In genomic region chr1:175473060-175473459, GRCm38 (mm10) we compare ENCODE assay signal across 25 mouse cellular contexts. TPM values are rescaled to one million over a fixed set of nuclear protein-coding genes. Genes with fewer than 3 reads are reported as not detected.
"Had no signal": no experiment of that assay in that cellular context is flagged by ENCODE, and none has a peak within 500 bp of the region (broad histone marks: within the 10 kb centered on the region; RNA-seq: fewer than 3 reads in every experiment).

No protein-coding gene starts in this region.

- H3K4me3 ChIP-seq: heart, embryonic 13.5 days; heart, embryonic 15.5 days; hindbrain, embryonic 13.5 days; intestine, embryonic 15.5 days; layer of hippocampus, adult 2 months; left cerebral cortex, adult 2 months; limb, embryonic 10.5 days; limb, embryonic 12.5 days; liver, embryonic 13.5 days had no signal

- DNase-seq: gastrocnemius, postnatal 25 days; heart, adult 18-20 months; heart, postnatal 14 days; heart, postnatal 36 days; kidney, adult 18-20 months; kidney, adult 8-10 months; kidney, postnatal 10 days; kidney, postnatal 25 days; kidney, postnatal 4 days; liver; liver, embryonic 13.5 days had no signal

- H3K9ac ChIP-seq: heart, embryonic 13.5 days; heart, embryonic 15.5 days; hindbrain, embryonic 13.5 days; intestine, embryonic 15.5 days; limb, embryonic 12.5 days; liver, embryonic 13.5 days had no signal

- H3K36me3 ChIP-seq: heart, embryonic 13.5 days; heart, embryonic 15.5 days; hindbrain, embryonic 13.5 days; intestine, embryonic 15.5 days; limb, embryonic 10.5 days; limb, embryonic 12.5 days; liver, embryonic 13.5 days had no signal

- H3K4me2 ChIP-seq: heart, embryonic 11.5 days; heart, embryonic 13.5 days; heart, embryonic 15.5 days; hindbrain, embryonic 13.5 days; intestine, embryonic 15.5 days; limb, embryonic 12.5 days; liver, embryonic 11.5 days; liver, embryonic 13.5 days had no signal

- H3K27ac ChIP-seq: heart, embryonic 13.5 days; heart, embryonic 15.5 days; hindbrain, embryonic 13.5 days; intestine, embryonic 15.5 days; layer of hippocampus, adult 2 months; left cerebral cortex, adult 2 months; limb, embryonic 10.5 days; limb, embryonic 12.5 days; liver, embryonic 13.5 days had no signal

- H3K27me3 ChIP-seq: heart, embryonic 13.5 days; heart, embryonic 15.5 days; hindbrain, embryonic 13.5 days; intestine, embryonic 15.5 days; limb, embryonic 12.5 days; liver, embryonic 13.5 days had no signal

- H3K4me1 ChIP-seq: heart, embryonic 13.5 days; heart, embryonic 15.5 days; hindbrain, embryonic 13.5 days; intestine, embryonic 15.5 days; limb, embryonic 10.5 days; limb, embryonic 12.5 days; liver, embryonic 13.5 days had no signal

- H3K9me3 ChIP-seq: heart, embryonic 13.5 days; heart, embryonic 15.5 days; hindbrain, embryonic 13.5 days; intestine, embryonic 15.5 days; limb, embryonic 10.5 days; limb, embryonic 12.5 days; liver, embryonic 13.5 days had no signal

- ATAC-seq: hindbrain, embryonic 16.5 days; inflammation-experienced regulatory T-cells, adult 6 months; intestine, embryonic 15.5 days; intestine, postnatal 0 days had no signal

RNA-seq across cellular contexts. Expression of gene Rgs7, which starts 19.2 kb away (rescaled TPM):
- total RNA-seq: hematopoietic stem cell, adult 5-6 weeks had no signal
- polyA plus RNA-seq: inflammation-experienced regulatory T-cells, adult 6 months; limb, embryonic 10.5 days had no signal
